Mouse (Mus musculus) embryo, embryonic 10.5 days (tissue): Measurements from ENCODE around the gene 1700066M21Rik.

Source experiments
- DNase-seq: peaks from one replicate; pipeline ENCODE4 v3.0.0-alpha.2; 2015; ENCODE audit warnings: low spot score

Gene 1700066M21Rik

GRCm38 (mm10) chr1:57392417-57392816 is 15.0 kb downstream of the 1700066M21Rik start:
- DNase-seq = no peak

- peak; percentile 66 for DNase-seq
Observed at GRCm38 (mm10) chr1:57394051-57394450, 16.6 kb downstream of the 1700066M21Rik start.

GRCm38 (mm10) chr1:57400321-57400720 is 22.9 kb downstream of the 1700066M21Rik start:
- DNase-seq = no peak

GRCm38 (mm10) chr1:57400877-57401276 is 23.5 kb downstream of the 1700066M21Rik start:
- no peak for DNase-seq

GRCm38 (mm10) chr1:57402116-57402515 is 24.7 kb downstream of the 1700066M21Rik start:
- no peak for DNase-seq

- DNase-seq = peak; percentile 87
Observed at GRCm38 (mm10) chr1:57406187-57407151, 29.0 kb downstream of the 1700066M21Rik start, which contains the start of the genes Maip1 and Tyw5. Gene Maip1 (plus strand): TSS chr1:57406328. Gene Tyw5 (minus strand): TSS chr1:57407101.

GRCm38 (mm10) chr1:57408994-57409393 is 31.6 kb downstream of the 1700066M21Rik start:
- DNase-seq = no peak

- DNase-seq = no peak
Observed at GRCm38 (mm10) chr1:57413397-57413796, 36.0 kb downstream of the 1700066M21Rik start.

- peak; percentile 74 for DNase-seq
Observed at GRCm38 (mm10) chr1:57423696-57424095, 46.3 kb downstream of the 1700066M21Rik start.

GRCm38 (mm10) chr1:57428368-57429308 is 51.2 kb downstream of the 1700066M21Rik start:
- peak; percentile 93 for DNase-seq

GRCm38 (mm10) chr1:57429786-57430483 is 52.5 kb downstream of the 1700066M21Rik start:
- peak; percentile 81 for DNase-seq

GRCm38 (mm10) chr1:57433141-57433540 is 55.7 kb downstream of the 1700066M21Rik start:
- no peak for DNase-seq
